Mouse (Mus musculus) frontal cortex, postnatal 25 days (tissue): ENCODE results near the gene Gm37240.

Experiments used
- DNase-seq, 2 experiments: peaks; one replicate each; pipeline ENCODE4 v3.0.0; 2022; ENCODE audit warnings: low spot score in 2 of 2

The Gm37240 gene

DNA sequence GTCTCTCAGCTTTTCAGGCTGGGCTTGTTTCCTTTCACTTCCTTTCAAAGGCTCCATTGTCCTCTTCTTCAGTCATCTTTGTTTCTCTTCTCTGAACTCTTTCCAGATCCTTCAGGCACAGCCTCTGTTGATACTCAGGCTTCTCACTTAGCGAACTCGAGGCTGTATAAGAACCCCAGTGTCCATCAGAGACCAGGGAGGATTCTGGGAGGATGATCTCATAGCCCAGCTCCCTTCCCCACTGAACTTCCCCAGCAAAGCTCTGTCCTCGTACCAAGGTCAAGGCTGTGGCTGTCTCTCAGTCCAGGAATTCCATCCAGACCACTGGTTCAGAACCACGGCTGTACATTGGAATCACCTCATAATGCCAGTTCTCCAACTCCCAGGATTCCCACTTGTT, 1239.7 kb downstream of the Gm37240 start:
- DNase-seq = no peak

DNA sequence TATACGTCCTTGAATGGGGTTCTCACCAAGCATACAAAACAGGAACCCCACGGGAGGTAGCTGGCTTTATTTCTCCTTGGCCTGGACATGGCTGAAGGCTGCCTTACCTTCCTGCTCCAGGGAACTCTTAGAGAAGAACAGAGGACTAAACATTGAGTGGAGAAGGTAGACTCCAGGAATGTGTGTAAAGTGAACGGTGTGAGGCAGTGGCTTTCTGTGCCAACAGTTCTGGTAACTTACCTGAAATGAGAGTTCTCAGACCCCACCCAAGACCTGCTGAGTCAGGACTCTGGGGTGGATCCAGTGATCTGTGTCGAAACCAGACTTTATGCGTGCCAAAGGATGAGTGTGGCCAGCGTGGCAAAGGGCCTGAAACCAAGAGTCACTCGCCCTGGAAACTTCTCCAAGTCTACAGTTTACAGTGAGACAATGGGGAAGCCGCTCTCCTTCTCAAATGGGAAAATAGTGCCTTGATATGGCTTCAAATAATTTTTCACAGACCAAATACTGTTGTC, 1240.9 kb downstream of the Gm37240 start:
- no peak for DNase-seq

GRCm38 (mm10) chr3:84646007-84646290, 1241.4 kb downstream of the Gm37240 start:
- DNase-seq = no peak

DNA sequence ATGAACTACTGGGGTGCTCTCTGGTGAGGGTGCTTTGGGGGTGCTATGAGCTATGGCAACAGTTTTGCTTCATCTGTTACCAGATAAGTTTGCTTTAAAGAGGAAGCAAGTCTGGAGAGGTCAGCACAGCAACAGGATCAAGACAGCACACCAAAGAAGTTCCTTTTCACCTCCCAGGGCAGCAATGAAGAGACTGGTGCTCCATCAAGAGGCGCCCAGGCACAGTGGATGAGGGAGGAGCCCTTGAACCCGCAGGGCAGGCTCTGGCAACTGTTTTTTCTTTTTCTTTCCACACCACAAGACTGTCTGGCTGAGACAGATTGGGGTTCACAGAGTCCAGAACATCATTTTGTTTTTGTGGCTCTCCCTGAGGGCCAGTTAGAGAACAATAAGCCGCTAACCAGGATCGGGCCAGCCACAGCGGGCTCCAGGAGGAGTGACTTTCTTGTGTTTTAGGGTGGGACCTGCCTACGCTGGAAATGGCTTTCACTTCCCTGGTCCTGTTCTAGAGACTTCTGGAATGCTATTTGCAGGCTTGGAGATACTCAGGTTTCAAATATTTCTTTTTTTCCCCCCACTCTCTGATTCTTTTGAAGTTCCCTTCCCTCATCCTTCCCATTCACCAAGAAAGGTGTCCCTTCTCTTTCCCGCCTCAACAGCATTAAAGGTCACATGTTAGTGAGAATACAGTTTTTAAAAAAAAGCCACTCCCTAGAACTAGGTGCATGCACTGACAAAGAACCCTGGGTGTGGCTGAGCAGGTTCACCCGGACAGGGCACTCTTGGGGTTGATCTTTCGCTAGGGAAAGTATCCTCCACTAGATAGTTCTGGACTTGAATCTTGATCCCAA, 1241.9 kb downstream of the Gm37240 start:
- DNase-seq = no peak

- DNase-seq = no peak
Observed at GRCm38 (mm10) chr3:84642942-84643341, 1244.4 kb downstream of the Gm37240 start.

GRCm38 (mm10) chr3:84641391-84641790, 1245.9 kb downstream of the Gm37240 start:
- no peak for DNase-seq

DNA sequence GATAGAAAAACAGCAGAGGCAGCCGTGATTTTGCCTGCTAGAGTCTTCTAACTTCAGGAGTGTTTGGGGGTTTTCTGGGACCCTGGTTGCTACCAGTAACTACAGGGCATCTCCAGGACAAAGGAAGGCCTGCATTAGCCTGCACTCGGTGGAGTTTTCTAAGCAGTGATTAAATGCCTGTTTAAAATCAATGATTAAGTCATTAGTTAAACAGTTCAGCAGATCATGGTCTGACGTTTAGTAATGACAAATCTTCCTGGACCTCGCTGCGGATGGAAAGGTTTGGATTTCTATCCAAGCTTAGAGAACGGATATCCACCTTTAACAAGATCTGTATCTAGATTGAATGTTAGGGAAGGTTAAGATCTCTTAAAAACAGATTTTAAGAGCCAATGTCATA, 1246.8 kb downstream of the Gm37240 start:
- no peak for DNase-seq

DNA sequence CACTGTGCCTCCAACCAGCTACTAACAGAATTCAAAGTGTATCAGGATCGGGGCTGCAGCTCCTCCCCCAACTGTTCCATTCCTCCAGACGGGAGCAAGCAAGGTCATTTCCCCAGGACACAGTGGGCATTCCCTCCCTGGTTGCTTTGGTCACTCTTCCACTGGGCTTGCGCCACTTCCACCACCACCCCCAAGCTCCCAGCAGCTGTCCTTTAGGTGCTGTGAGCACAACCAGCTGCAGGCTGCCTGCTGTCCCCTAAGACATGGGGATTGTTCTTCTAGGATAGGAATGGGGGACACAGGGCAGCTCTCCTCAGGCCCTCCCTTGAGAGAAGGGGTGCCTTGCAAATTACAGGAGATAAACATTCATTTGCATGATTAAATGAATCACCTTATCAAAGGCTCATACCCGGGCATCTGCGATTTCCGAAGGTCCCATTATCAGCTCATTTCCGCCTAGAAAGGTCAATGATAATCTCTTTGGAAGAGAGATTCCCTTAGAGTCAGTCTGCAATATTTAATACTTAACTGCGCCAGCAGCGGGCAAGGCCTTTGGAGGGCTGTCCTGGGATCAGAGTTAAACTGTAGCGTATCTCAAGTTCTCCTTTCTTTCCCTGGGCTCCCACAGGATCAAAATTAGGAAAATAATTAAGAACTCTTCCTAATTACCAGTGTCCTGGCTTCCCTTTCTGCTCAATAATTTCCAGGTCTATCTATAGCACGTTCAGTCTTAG, 1247.4 kb downstream of the Gm37240 start:
- no peak for DNase-seq

DNA sequence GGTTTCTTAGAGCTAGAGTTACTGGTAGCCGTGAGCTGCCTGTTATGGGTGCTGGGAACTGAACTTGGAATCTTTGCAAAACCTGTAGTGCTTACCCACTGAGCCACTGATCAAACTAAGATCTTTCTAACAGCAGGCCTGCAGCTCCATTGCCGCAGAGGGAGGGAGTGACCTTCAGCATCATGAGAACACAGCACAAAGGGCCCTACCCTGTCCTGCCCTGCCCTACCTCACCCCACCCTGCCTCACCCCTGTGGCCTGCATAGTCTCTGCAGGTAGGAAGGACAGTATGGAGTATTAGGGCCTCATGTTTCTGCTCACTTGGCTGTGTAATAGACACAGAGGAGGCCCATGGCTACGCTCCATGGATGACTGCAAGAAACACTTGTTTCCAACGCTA, 1248.5 kb downstream of the Gm37240 start:
- no peak for DNase-seq

DNA sequence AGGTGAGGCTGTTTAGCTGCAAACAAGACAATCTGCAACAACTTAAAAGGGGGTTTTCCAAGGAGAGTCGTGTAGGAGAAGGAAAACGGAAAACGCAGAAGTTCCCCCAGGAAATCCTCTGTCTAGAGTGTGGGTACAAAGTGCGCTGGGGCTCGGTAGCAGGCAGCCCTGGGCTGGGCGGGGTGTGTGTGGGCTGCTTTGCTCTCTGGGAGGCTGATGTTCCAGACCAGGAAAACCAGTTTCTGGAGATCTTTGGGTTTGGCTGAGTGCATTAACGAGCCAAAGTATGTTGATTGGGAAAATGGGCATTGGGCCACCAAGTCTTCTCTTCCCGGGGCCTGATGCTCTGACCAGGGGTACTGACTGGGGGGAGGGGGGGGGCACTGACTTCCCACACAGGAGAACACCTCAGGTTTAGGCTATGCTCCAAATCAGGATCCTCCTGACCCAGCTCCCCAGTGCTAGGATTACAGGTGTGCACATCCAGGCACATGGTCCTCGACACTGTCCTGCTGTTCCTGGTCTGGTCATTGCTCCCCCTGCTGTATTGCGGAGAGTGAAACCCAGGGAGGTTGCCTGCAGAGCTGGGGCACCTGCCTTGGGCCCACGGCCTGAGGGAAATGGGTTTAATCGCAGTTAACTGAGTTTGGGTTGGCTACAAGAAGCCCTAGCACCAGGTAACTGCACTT, 1249.3 kb downstream of the Gm37240 start:
- no peak for DNase-seq

GRCm38 (mm10) chr3:84637095-84637494, 1250.2 kb downstream of the Gm37240 start:
- no peak for DNase-seq

DNA sequence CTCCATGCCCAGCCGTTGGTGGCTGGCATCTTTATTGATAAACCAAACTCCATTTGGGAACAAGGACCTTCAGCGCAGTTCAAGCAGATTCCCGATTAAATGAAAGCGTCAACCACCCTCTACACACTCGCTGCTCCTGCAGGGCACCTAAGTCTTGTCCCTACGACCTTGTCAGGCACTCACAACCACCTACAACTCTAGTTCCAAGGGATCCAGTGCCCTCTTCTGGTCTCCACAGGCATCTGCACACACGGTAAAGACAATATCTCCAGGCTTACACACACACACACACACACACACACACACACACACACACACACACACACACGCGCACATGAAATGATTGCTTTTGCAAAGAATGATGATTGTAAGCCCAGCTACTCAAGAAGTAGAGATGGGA, 1255.7 kb downstream of the Gm37240 start:
- DNase-seq = no peak

GRCm38 (mm10) chr3:84622026-84622425, 1265.3 kb downstream of the Gm37240 start:
- no peak for DNase-seq

- DNase-seq = no peak
Observed at GRCm38 (mm10) chr3:84619725-84620124, 1267.6 kb downstream of the Gm37240 start.

- no peak for DNase-seq
Observed at GRCm38 (mm10) chr3:84619056-84619455, 1268.3 kb downstream of the Gm37240 start.

- DNase-seq = no peak
Observed at GRCm38 (mm10) chr3:84618627-84619026, 1268.7 kb downstream of the Gm37240 start.

- no peak for DNase-seq
Observed at GRCm38 (mm10) chr3:84615856-84616225, 1271.5 kb downstream of the Gm37240 start.

GRCm38 (mm10) chr3:84615050-84615855, 1272.1 kb downstream of the Gm37240 start:
- no peak for DNase-seq

- no peak for DNase-seq
Observed at GRCm38 (mm10) chr3:84610183-84610710, 1277.1 kb downstream of the Gm37240 start.

GRCm38 (mm10) chr3:84603212-84603611, 1284.1 kb downstream of the Gm37240 start:
- DNase-seq = no peak

GRCm38 (mm10) chr3:84602759-84603158, 1284.6 kb downstream of the Gm37240 start:
- DNase-seq = no peak
